Mouse (Mus musculus): ENCODE data around the gene Mfsd4a.

The Mfsd4a gene

DNA sequence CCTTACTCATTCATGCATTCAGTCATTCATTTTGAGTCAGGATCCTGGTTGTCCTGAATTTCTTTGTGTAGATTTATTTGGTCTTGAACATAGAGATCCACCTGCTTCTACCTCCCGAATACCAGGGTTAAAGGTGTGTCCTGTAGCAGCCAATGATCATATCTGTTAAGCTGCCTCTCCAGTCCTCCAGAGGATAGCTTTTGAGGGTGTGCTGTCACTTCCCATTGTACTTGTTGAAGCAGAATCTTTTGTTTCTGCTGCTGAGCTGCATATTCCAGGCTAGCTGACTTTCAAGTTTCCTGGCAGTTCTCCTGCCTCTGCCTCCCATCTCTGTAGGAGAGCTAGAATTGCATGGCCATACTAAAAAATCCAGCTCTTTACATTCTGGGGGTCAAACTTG is 51.2 kb downstream of the Mfsd4a start:
- no peak for DNase-seq (ENCODE audit: inconsistent ontology term)

GRCm38 (mm10) chr1:132014800-132015199 is 53.1 kb downstream of the Mfsd4a start:
- no peak for DNase-seq (ENCODE audit: inconsistent ontology term)

GRCm38 (mm10) chr1:132012861-132013260 is 55.0 kb downstream of the Mfsd4a start:
- DNase-seq (ENCODE audit: inconsistent ontology term): no peak

GRCm38 (mm10) chr1:132011785-132012184 is 56.1 kb downstream of the Mfsd4a start:
- DNase-seq (ENCODE audit: inconsistent ontology term): no peak

GRCm38 (mm10) chr1:132010632-132011501 is 57.0 kb downstream of the Mfsd4a start:
- DNase-seq (ENCODE audit: inconsistent ontology term): peak; percentile 75

DNA sequence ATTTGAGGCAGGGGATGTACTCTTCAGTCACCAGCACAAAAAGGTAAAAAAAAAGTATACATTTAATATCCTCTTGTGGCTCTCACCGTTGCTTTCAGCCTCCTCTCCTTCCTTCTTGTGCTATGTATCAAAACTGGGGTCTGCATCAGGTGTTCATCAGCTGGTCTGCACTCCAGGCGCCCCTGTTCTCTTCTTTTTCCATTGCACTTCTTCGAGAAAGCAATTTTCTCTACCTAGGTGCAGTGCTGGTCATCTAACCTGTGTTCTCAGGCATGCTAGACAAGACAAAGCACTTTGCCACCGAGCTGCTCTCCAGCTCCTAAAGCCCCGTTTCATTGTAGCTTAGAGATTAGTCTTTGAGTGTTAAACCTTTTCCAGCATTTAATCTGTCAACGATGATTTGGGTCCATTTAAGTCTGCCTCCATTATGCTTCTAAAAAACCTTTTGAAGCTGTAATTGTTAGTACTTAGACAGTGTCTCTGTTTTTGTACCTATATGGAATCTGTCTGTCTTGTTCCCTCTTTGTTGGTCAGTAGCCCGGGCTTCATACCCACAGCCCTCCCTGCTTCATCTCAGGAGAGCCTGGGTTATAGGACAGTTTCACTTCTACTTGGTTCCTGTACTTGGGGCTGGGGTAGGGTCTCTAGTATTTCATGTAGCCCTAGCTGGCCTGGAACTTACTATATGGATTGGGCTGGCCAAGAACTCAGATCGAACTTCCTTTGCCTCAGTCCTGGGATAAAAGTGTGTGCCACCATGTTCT is 58.8 kb downstream of the Mfsd4a start:
- no peak for DNase-seq (ENCODE audit: inconsistent ontology term)

DNA sequence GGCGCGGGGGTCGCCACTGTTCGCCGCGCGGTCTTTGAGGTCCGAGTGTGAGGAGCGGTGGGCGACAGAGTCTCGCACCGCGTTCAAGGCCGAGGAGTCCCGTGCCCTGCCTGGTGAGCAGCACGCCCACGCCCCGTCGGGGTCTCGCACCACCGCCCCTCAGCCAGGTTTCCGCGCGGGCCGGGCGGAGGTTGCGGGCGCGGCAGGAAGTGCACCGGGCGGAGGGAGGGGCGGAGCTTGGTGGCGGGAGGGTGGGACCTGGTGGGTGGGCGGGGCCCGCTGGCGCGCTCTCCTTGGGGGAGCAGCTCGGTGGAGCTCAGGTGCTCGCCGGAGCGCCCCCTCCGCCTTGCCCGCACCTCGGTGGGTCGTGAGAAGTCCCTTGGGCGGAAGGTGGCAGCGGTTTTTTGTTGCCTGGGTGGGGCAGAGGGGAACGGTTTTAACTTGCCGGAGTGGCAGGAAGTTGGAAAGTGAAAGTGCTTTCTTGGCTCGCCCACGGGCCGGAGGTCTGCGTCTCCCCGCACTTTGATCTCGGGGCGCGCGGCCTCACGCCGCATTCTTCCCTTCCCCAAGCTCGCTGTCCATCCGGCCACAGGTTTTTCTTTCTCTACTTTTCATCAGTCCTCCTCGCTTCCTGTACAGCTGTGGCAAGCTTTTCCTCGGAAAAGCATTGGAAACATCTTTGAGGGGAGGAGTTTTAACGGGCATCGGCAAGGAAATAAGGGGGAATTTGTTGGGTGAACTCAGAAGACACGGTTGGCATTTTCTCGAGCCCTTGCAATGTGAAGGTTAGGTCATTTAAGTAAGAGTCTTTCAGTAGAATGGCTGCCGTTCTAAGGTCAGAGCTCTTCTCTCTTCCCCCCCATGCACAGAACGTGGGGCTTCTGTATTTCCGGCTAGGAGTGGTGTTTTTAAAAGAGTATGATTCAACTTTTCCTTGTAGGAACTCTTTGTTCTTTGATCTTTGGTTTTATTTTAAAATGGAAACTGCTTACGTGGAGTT is 59.7 kb downstream of the Mfsd4a start:
- peak; percentile 96 for DNase-seq (ENCODE audit: inconsistent ontology term)

GRCm38 (mm10) chr1:132007282-132007815 is 60.5 kb downstream of the Mfsd4a start, which contains the start of gene Elk4:
Gene Elk4 (plus strand): TSS chr1:132007607.
- peak; percentile 96 for DNase-seq (ENCODE audit: inconsistent ontology term)

GRCm38 (mm10) chr1:132006721-132007120 is 61.1 kb downstream of the Mfsd4a start:
- no peak for DNase-seq (ENCODE audit: inconsistent ontology term)

- DNase-seq (ENCODE audit: inconsistent ontology term): peak; percentile 74
These were observed 61.8 kb downstream of the Mfsd4a start for GRCm38 (mm10) chr1:132006046-132006445.

DNA sequence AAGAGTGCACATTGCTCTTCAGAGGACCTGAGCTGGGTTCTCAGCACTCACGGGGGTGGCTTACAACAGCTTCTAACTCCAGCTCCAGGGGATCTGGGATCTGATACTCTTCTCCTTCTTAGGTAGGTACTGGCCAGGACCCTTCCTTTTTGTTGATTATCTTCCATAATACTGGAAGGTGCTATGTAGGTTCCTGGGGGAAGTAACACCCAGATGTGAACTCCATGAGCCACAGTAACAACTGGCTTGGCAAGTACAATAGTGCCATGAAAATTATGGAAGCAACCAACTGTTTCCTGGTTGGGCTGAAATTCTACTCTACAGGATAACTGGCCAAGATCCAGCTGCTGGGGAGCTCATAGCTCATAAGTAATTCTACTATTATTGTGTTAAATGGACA is 62.4 kb downstream of the Mfsd4a start:
- DNase-seq (ENCODE audit: inconsistent ontology term): no peak

GRCm38 (mm10) chr1:132004574-132005180 is 63.2 kb downstream of the Mfsd4a start:
- DNase-seq (ENCODE audit: inconsistent ontology term): no peak

GRCm38 (mm10) chr1:132003817-132004216 is 64.0 kb downstream of the Mfsd4a start:
- no peak for DNase-seq (ENCODE audit: inconsistent ontology term)

GRCm38 (mm10) chr1:132003111-132003510 is 64.8 kb downstream of the Mfsd4a start:
- no peak for DNase-seq (ENCODE audit: inconsistent ontology term)

GRCm38 (mm10) chr1:132001880-132002330 is 66.0 kb downstream of the Mfsd4a start:
- no peak for DNase-seq (ENCODE audit: inconsistent ontology term)

DNA sequence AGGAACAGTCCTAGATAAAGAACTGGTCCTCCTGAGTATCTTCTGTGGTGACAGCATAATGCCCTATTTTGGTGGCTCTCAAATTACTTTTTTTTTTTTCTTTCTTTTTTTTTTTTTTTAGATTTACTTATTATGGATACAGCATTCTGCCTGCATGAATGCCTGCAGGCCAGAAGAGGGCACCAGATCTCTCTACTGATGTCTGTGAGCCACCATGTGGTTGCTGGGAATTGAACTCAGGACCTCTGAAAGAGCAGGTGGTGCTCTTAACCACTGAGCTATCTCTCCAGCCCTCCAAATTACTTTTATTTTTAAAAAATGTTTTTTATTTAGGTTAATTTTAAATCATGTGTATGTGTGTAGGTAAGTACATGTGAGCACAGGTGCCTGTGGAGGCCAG is 67.4 kb downstream of the Mfsd4a start:
- no peak for DNase-seq (ENCODE audit: inconsistent ontology term)

DNA sequence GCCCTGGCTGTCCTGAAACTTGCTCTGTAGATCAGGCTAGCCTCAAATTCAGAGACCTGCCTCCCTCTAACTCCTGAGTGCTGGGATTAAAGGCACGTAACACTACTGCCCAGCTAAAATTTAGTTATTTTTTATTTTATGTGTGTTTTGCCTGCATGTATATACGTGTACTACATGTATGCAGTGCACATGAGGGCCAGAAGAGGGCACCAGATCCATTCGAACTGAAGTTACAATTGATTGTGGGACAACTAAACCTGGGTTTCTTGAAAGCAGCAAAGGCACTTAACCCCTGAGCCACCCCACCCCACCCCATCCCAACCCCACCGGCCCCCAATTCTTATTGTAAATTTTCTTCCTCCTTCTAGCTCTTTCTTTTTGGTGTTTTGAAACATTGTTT is 72.8 kb downstream of the Mfsd4a start:
- DNase-seq (ENCODE audit: inconsistent ontology term): no peak

DNA sequence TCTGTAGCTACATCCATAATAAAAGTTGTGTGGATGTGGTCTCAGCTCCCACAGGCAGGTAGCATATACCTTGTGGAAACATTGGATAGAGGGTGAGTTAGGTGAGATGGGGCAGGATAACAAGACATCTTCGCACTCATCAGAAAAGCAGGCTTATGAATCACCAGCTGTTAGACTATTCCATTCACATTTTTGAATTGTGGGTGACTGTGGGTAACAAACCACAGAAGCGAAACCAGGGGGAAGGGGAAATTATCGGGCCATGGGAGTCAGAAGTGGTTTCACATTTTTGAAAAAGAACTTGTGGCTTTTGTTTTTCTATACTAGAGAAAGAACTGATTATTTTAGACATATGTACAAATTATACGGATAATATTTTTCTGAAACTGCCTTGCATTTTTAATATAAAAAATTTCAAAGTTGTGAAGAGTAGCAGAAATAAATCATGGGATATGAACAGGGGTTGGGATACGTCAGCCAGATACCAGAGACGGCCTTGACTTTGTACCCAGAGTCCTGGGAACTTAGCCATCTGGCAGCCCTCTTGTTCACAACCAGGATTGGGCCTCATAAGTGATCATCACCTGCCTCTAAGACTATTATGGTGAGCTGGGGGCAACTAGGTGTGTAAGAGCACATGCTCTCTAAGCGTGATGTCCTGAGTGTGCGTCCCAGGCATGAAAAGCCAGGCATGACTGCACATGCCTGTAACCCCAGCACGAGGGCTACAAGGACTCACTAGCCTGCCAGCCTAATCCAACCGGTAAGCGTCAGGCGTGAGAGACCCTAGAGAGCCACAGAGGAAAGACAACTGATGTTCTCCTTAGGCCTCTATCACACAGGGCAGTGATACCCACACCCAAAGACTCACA is 74.5 kb downstream of the Mfsd4a start:
- no peak for DNase-seq (ENCODE audit: inconsistent ontology term)

DNA sequence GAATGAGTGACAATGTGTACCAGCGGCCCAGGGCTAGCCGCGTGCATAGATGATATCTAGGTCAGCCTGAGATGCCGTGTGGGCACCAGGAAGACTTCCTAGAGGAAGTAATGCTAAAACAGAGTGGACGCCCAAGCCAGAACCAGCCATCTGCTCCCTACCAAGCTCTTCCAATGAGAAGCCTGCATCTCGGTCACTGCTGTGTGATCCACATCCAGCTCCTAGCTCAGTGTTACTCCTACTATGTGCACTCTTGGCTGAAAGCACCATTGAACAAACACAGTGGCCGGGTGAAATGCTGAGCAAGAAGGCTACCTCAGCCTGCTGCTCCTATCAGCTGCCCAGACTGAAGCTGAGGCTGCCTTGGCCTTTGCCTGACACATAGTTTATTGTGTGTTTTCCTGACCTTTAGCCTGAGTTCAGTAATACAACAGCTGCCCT is 75.3 kb downstream of the Mfsd4a start:
- no peak for DNase-seq (ENCODE audit: inconsistent ontology term)
